Mouse (Mus musculus): ENCODE data around the gene Rrm1.

GRCm38 (mm10) chr7:102478425-102478824 is 36.9 kb downstream of the Rrm1 start:
- TF ChIP-seq CTCF (IDR thresholded peaks at IDR 0.05; ENCODE audit: low read depth, low read length) (no peak), POLR2A (IDR thresholded peaks at IDR 0.05; ENCODE audit: insufficient read depth, low read length) (no peak), EP300 (IDR thresholded peaks at IDR 0.05; ENCODE audit: insufficient read depth, low read depth, low read length) (no peak)
